Comparison of ENCODE assay signal across 21 mouse cellular contexts in the genomic region with DNA sequence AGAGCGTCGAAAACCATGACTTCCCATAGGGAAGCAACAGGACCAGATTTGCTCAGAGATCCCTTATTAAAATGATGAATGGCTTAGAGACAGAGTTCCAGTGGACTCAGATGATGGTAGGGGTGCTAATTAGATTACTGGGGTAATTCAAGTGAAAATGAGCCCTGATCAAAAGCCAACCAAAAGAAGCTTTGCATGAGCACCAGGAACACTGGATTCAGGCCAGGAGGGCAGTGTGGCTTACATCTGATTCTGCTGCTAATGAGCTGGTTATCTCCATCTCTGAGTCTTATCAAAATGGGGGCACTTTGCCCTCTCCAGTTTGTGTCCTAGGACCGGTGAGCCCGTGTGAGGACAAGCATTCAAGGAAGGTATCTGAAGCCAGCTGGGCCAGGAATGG. TPM values are rescaled to one million over a fixed set of nuclear protein-coding genes. Genes with fewer than 3 reads are reported as not detected.
DNase-seq lines count a peak whose midpoint lies in the region.
"Had no signal": no experiment of that assay in that cellular context is flagged by ENCODE, and none has a peak within 500 bp of the region (broad histone marks: within the 10 kb centered on the region; RNA-seq: fewer than 3 reads in every experiment).

No protein-coding gene starts in this region.

- intact Hi-C loops in left cerebral cortex, postnatal 4 days (cut with DNase I), result no loop called here
- intact Hi-C loops in heart, postnatal 14 days (cut with DNase I), result no loop called here

- peak; percentile 38 to 52 for DNase-seq in cerebellum, postnatal 14 days
- DNase-seq in cerebellum, adult 11 months, result no peak
- DNase-seq in left cerebral cortex, postnatal 4 days, result peak; percentile 52
- DNase-seq in left cerebral cortex, adult 9 months (ENCODE audit: low spot score in 2 of 2), result no peak
- peak; percentile 25 for DNase-seq in testis, postnatal 10 days (ENCODE audit: low spot score)
- no peak for DNase-seq in testis, postnatal 14 days (ENCODE audit: low spot score)
- peak; percentile 35 for DNase-seq in retina, postnatal 7 days (ENCODE audit: low read depth, low spot score)
- no peak for DNase-seq in heart, postnatal 14 days
- DNase-seq: adrenal gland, postnatal 10 days; adrenal gland, postnatal 36 days; B cell, adult 2 months; cerebellum, adult 11-12 months; cerebellum, adult 9-10 months; cerebellum, postnatal 36 days; embryo, embryonic 11 days; forebrain, postnatal 0 days; gastrocnemius, adult 2 months; gastrocnemius, postnatal 25 days; heart, adult 18-20 months; heart, postnatal 10 days; heart, postnatal 4 days had no signal

RNA-seq across cellular contexts. Expression of gene Mylk, which starts 23.4 kb away (rescaled TPM):
- 1 to 10 TPM; 6.6 to 8.6 TPM for total RNA-seq in left cerebral cortex, postnatal 4 days (2021)
- 10 to 100 TPM; 37.2 to 37.9 TPM for total RNA-seq in heart, postnatal 14 days (2021)

Comparison
In these comparisons a context has a peak if more than half of its experiments do, and no peak if none do; other contexts are left out.
1. DNase-seq: peak in cerebellum, postnatal 14 days (2 of 2), left cerebral cortex, postnatal 4 days (single experiment), testis, postnatal 10 days (single experiment) and retina, postnatal 7 days (single experiment); none in cerebellum, adult 11 months (single experiment), left cerebral cortex, adult 9 months (0 of 2), testis, postnatal 14 days (single experiment) and heart, postnatal 14 days (0 of 2).